Mouse (Mus musculus) gastrocnemius, adult 8-10 months (tissue): ENCODE data around the gene Nab1. TPM values are rescaled to one million over a fixed set of nuclear protein-coding genes. Genes with fewer than 3 reads are reported as not detected.

ENCODE experiments used
- total RNA-seq, 4 experiments: library from RNA; stranded (reverse); gene quantifications; 2 replicates each; pipeline ENCODE4 v1.2.4; 2022

The Nab1 gene
- total RNA-seq, 4 experiments from 2014 or later, result 9.2 to 11.5 (median 10.4) TPM

Other genes starting within 250 kb of the Nab1 start
- gene Nemp2, start 130.0 kb upstream of the Nab1 start, total RNA-seq, result under 1 TPM; 0.17 to 0.54 (median 0.47) TPM
- gene Mfsd6, start 226.8 kb upstream of the Nab1 start, total RNA-seq, result 1 to 10 TPM; 3.4 to 4.9 (median 4.2) TPM